Mouse (Mus musculus) cerebellum, adult 2 months (tissue): ENCODE data around the gene Tcl1. TPM values are rescaled to one million over a fixed set of nuclear protein-coding genes. Genes with fewer than 3 reads are reported as not detected.
A peak's percentile ranks its signal among the peaks of the same experiment; 100 is the strongest.
"Not testable (repeated sequence)": the region's sequence is repeated elsewhere in the genome, so short reads cannot be mapped to it uniquely, and the experiment has no call there.

Source experiments
- DNase-seq, 2 experiments: peaks; one replicate each; pipeline ENCODE4 v3.0.0; 2021
- H3K27ac ChIP-seq: fragments of 200-500 bp; 2 replicates; pipeline ENCODE4 v1.5.1; 2012; ENCODE audit warnings: low read length, control low read depth, inconsistent platforms; ENCODE audit not compliant: insufficient read depth
- H3K27me3 ChIP-seq: fragments of 200-500 bp; 2 replicates; pipeline ENCODE4 v1.6.1; 2012; ENCODE audit warnings: inconsistent platforms, mild to moderate bottlenecking, low read length, moderate library complexity; ENCODE audit not compliant: control insufficient read depth, insufficient read depth
- H3K4me1 ChIP-seq: fragments of 200-500 bp; 2 replicates; pipeline ENCODE4 v1.6.1; 2011; ENCODE audit warnings: low read length; ENCODE audit not compliant: control insufficient read depth, insufficient read depth
- H3K4me3 ChIP-seq: fragments of 200-500 bp; replicated peaks from 2 replicates; pipeline ENCODE3; 2011; ENCODE audit warnings: mild to moderate bottlenecking, low read depth, low read length, control low read depth; ENCODE audit not compliant: insufficient read depth
- CTCF ChIP-seq: fragments of 200-500 bp; IDR thresholded peaks from 2 replicates; pipeline ENCODE4 v1.5.1; 2011; ENCODE audit warnings: low read depth, mild to moderate bottlenecking, control low read depth, low read length, moderate library complexity, borderline replicate concordance; ENCODE audit not compliant: insufficient read depth
- POLR2A ChIP-seq: fragments of 200-500 bp; IDR thresholded peaks from 2 replicates; pipeline ENCODE4 v1.6.1; 2011; ENCODE audit warnings: low read length, control low read depth, borderline replicate concordance; ENCODE audit not compliant: insufficient read depth
- WGBS: fragments of 180-500 bp; shearing (Covaris S2); methylation state at CpG from one replicate; pipeline ENCODE4 v1.1.7; 2018; 5-methylcytosine and 5-hydroxymethylcytosine counted together
- polyA plus RNA-seq: library from polyadenylated mRNA; depleted of rRNA; stranded (reverse); fragments of >200 nt; gene quantifications from 2 replicates; pipeline ENCODE4 v1.2.3, GENCODE M21; 2012; rRNA removed

The Tcl1 gene
- polyA plus RNA-seq, 1 experiment, result not detected

- H3K27me3 ChIP-seq, H3K4me3 ChIP-seq, H3K27ac ChIP-seq, H3K4me1 ChIP-seq, DNase-seq: not testable (repeated sequence)
- 37% methylated on average over 2 of the region's 2 CpGs for WGBS
- TF ChIP-seq CTCF, result peak; percentile 15; the same call in 1 of the 2 replicates
These were observed 33.6 kb downstream of the Tcl1 start for GRCm38 (mm10) chr12:105188980-105189379.

- H3K27me3 ChIP-seq, H3K4me3 ChIP-seq, DNase-seq, H3K4me1 ChIP-seq, H3K27ac ChIP-seq: not testable (repeated sequence)
- WGBS, result 70% methylated on average over 4 of the region's 4 CpGs
These were observed 41.5 kb downstream of the Tcl1 start for GRCm38 (mm10) chr12:105181040-105181644.

- WGBS, result 67% methylated on average over 3 of the region's 3 CpGs
- not testable (repeated sequence) for H3K27me3 ChIP-seq, H3K27ac ChIP-seq, H3K4me1 ChIP-seq, H3K4me3 ChIP-seq, DNase-seq
These were observed 46.5 kb downstream of the Tcl1 start, which contains the start of gene Tcl1b5 for GRCm38 (mm10) chr12:105176044-105176443. Gene Tcl1b5, plus strand, starts transcription at chr12:105176344.

- H3K4me3 ChIP-seq, result not testable (repeated sequence)
- WGBS, result 19% methylated on average over 2 of the region's 2 CpGs
These were observed 48.3 kb downstream of the Tcl1 start for GRCm38 (mm10) chr12:105174318-105174717.

GRCm38 (mm10) chr12:105173366-105173765, 49.2 kb downstream of the Tcl1 start:
- TF ChIP-seq POLR2A, result no peak
- no peak for TF ChIP-seq CTCF
- Histone ChIP-seq H3K27ac (no peak overlapping the region), H3K27me3 (no peaks in the 10 kb centered on the region), H3K4me1 (no peaks in the 10 kb centered on the region), H3K4me3 (no peak overlapping the region)
- no peak for DNase-seq
- 87% methylated on average over 2 of the region's 2 CpGs for WGBS

More at GRCm38 (mm10) chr12:105174318-105174717, 48.3 kb downstream of the Tcl1 start:
- not testable (repeated sequence) for H3K27ac ChIP-seq, H3K4me1 ChIP-seq, H3K27me3 ChIP-seq
- DNase-seq, result peak; percentile 8 to 27

Other genes starting within 250 kb of the Tcl1 start
- gene Syne3, start 213.0 kb downstream of the Tcl1 start, polyA plus RNA-seq, result 1.1 and 1.2 TPM in 2 replicates
- gene Glrx5, start 190.1 kb downstream of the Tcl1 start, polyA plus RNA-seq, result 85.9 and 101 TPM in 2 replicates
- gene Tcl1b2, start 76.8 kb downstream of the Tcl1 start, polyA plus RNA-seq, result not detected in 2 replicates
- gene Tcl1b1, start 63.1 kb downstream of the Tcl1 start, polyA plus RNA-seq, result not detected in 2 replicates
- gene Tcl1b5, start 46.4 kb downstream of the Tcl1 start, polyA plus RNA-seq, result not detected in 2 replicates
- not detected in 2 replicates for gene Tcl1b3, start 31.8 kb downstream of the Tcl1 start, polyA plus RNA-seq
- not detected in 2 replicates for gene Tcl1b4, start 20.8 kb downstream of the Tcl1 start, polyA plus RNA-seq
- 29.6 and 32.4 TPM in 2 replicates for gene Tunar, start 111.1 kb upstream of the Tcl1 start, polyA plus RNA-seq
- 5.8 and 6.7 TPM in 2 replicates for gene D430019H16Rik, start 231.1 kb upstream of the Tcl1 start, polyA plus RNA-seq